Mouse (Mus musculus) hindbrain, embryonic 15.5 days (tissue): Measurements from ENCODE around the gene Lyl1. TPM values are rescaled to one million over a fixed set of nuclear protein-coding genes. Genes with fewer than 3 reads are reported as not detected.

Source experiments
- ATAC-seq: fragments of 200-750 bp; cut with Nextera tagmentation; 2 replicates; pipeline ENCODE4 v1.8.0; 2017; ENCODE audit warnings: low read depth, moderate number of reproducible peaks, moderate TSS enrichment; ENCODE audit not compliant: low FRiP score
- H3K27ac ChIP-seq: fragments of 300-500 bp; sonication (generic); replicated peaks from 2 replicates; pipeline ENCODE4 v1.5.1; 2015; ENCODE audit warnings: mild to moderate bottlenecking, inconsistent platforms
- H3K27me3 ChIP-seq: fragments of 300-500 bp; sonication (generic); 2 replicates; pipeline ENCODE4 v1.6.1; 2015; ENCODE audit warnings: control low read depth, inconsistent platforms
- H3K36me3 ChIP-seq: fragments of 300-500 bp; sonication (generic); 2 replicates; pipeline ENCODE4 v1.6.1; 2015; ENCODE audit warnings: control low read depth, inconsistent platforms
- H3K4me1 ChIP-seq: fragments of 300-500 bp; sonication (generic); replicated peaks from 2 replicates; pipeline ENCODE4 v1.6.1; 2015; ENCODE audit warnings: control low read depth, inconsistent platforms
- H3K4me2 ChIP-seq: fragments of 300-500 bp; sonication (generic); 2 replicates; pipeline ENCODE4 v1.6.1; 2015; ENCODE audit warnings: moderate library complexity, mild to moderate bottlenecking, inconsistent platforms
- H3K4me3 ChIP-seq: fragments of 300-500 bp; sonication (generic); 2 replicates; pipeline ENCODE4 v1.5.1; 2015; ENCODE audit warnings: mild to moderate bottlenecking, inconsistent platforms
- H3K9ac ChIP-seq: fragments of 300-500 bp; sonication (generic); 2 replicates; pipeline ENCODE4 v1.6.1; 2015; ENCODE audit warnings: inconsistent platforms
- H3K9me3 ChIP-seq: fragments of 300-500 bp; sonication (generic); 2 replicates; pipeline ENCODE4 v1.6.1; 2016; ENCODE audit warnings: control low read depth, inconsistent platforms
- WGBS: fragments of 180-500 bp; shearing (Covaris S2); methylation state at CpG from one replicate; pipeline ENCODE4 v1.1.7; 2015; 5-methylcytosine and 5-hydroxymethylcytosine counted together
- polyA plus RNA-seq: library from polyadenylated mRNA; unstranded; fragments of >200 nt; fragmentation: Nextera tagmentation; extraction: Ambion mirVana; gene quantifications from 2 replicates; pipeline ENCODE4 v1.2.1, GENCODE M21; 2015

Gene Lyl1
- polyA plus RNA-seq, 1 experiment from 2014 or later: 3.1 TPM

- H3K9ac ChIP-seq: no peak overlapping the region
- no peaks in the 10 kb centered on the region for H3K36me3 ChIP-seq
- H3K4me3 ChIP-seq: no peak overlapping the region
- peak overlapping the region; percentile 71 for H3K27ac ChIP-seq
- H3K27me3 ChIP-seq: peaks cover 66% of the 10 kb centered on the region
- peaks cover 89% of the 10 kb centered on the region for H3K4me1 ChIP-seq
- 36% methylated on average over 13 of the region's 13 CpGs for WGBS
- ATAC-seq: no peak
- no peaks in the 10 kb centered on the region for H3K9me3 ChIP-seq
- no peak overlapping the region for H3K4me2 ChIP-seq
Observed at GRCm38 (mm10) chr8:84740895-84741843, 39.9 kb downstream of the Lyl1 start.

- H3K27ac ChIP-seq: peak overlapping the region; percentile 71
- no peaks in the 10 kb centered on the region for H3K9me3 ChIP-seq
- H3K4me3 ChIP-seq: no peak overlapping the region
- peaks cover 83% of the 10 kb centered on the region for H3K4me1 ChIP-seq
- 7% methylated on average over 32 of the region's 32 CpGs for WGBS
- no peak overlapping the region for H3K9ac ChIP-seq
- peaks cover 64% of the 10 kb centered on the region for H3K27me3 ChIP-seq
- ATAC-seq: peak; percentile 27; the same call in 1 of the 2 replicates
- peak overlapping the region; percentile 20 for H3K4me2 ChIP-seq
- no peaks in the 10 kb centered on the region for H3K36me3 ChIP-seq
Observed at GRCm38 (mm10) chr8:84742171-84743053, 41.2 kb downstream of the Lyl1 start.

- no peak for ATAC-seq
Observed at GRCm38 (mm10) chr8:84743054-84743415, 41.8 kb downstream of the Lyl1 start.

GRCm38 (mm10) chr8:84743517-84744420, 42.5 kb downstream of the Lyl1 start:
- no peak overlapping the region; the same call in none of the 2 replicates for H3K4me2 ChIP-seq
- no peak overlapping the region for H3K4me3 ChIP-seq
- no peak overlapping the region for H3K9ac ChIP-seq
- H3K36me3 ChIP-seq: no peaks in the 10 kb centered on the region
- WGBS: 10% methylated on average over 17 of the region's 17 CpGs
- peak overlapping the region; percentile 71 for H3K27ac ChIP-seq
- H3K9me3 ChIP-seq: no peaks in the 10 kb centered on the region
- peaks cover 62% of the 10 kb centered on the region for H3K27me3 ChIP-seq
- peak; percentile 71 for ATAC-seq
- H3K4me1 ChIP-seq: peaks cover 69% of the 10 kb centered on the region

More at GRCm38 (mm10) chr8:84743054-84743415, 41.8 kb downstream of the Lyl1 start:
- H3K27ac ChIP-seq: peak overlapping the region; percentile 71
- H3K4me2 ChIP-seq: peak overlapping the region; percentile 20
- WGBS: 11% methylated on average over 10 of the region's 10 CpGs
- H3K4me3 ChIP-seq: no peak overlapping the region
- H3K9ac ChIP-seq: no peak overlapping the region
- peaks cover 76% of the 10 kb centered on the region for H3K4me1 ChIP-seq
- H3K27me3 ChIP-seq: peaks cover 63% of the 10 kb centered on the region
- no peaks in the 10 kb centered on the region for H3K9me3 ChIP-seq
- H3K36me3 ChIP-seq: no peaks in the 10 kb centered on the region

- H3K9ac ChIP-seq: no peak overlapping the region
- peaks cover 67% of the 10 kb centered on the region for H3K4me1 ChIP-seq
Observed at GRCm38 (mm10) chr8:84745032-84745925, 44.0 kb downstream of the Lyl1 start.

GRCm38 (mm10) chr8:84749519-84749918, 48.3 kb downstream of the Lyl1 start:
- Histone ChIP-seq H3K9ac (no peak overlapping the region), H3K4me1 (peaks cover 45% of the 10 kb centered on the region), H3K4me2 (0 out of 2 replicates have a peak overlapping the region, but pooled peaks have one; percentile 1), H3K27me3 (peaks cover 59% of the 10 kb centered on the region), H3K36me3 (no peaks in the 10 kb centered on the region), H3K27ac (peak overlapping the region; percentile 50), H3K9me3 (no peaks in the 10 kb centered on the region), H3K4me3 (no peak overlapping the region)
- WGBS: 66% methylated on average over 16 of the region's 16 CpGs
- ATAC-seq: no peak

More at GRCm38 (mm10) chr8:84745032-84745925, 44.0 kb downstream of the Lyl1 start:
- Histone ChIP-seq H3K4me2 (no peak overlapping the region), H3K36me3 (no peaks in the 10 kb centered on the region), H3K27ac (peak overlapping the region; percentile 71; the same call in 1 of the 2 replicates), H3K4me3 (no peak overlapping the region), H3K9me3 (no peaks in the 10 kb centered on the region), H3K27me3 (peaks cover 60% of the 10 kb centered on the region)
- 6% methylated on average over 16 of the region's 17 CpGs for WGBS
- ATAC-seq: no peak

- Histone ChIP-seq H3K27ac (no peak overlapping the region), H3K4me1 (peaks cover 40% of the 10 kb centered on the region), H3K4me3 (no peak overlapping the region), H3K36me3 (no peaks in the 10 kb centered on the region), H3K9ac (no peak overlapping the region), H3K9me3 (no peaks in the 10 kb centered on the region), H3K27me3 (peaks cover 39% of the 10 kb centered on the region), H3K4me2 (no peak overlapping the region)
- no peak for ATAC-seq
- 81% methylated on average over 6 of the region's 6 CpGs for WGBS
Observed at GRCm38 (mm10) chr8:84752734-84753582, 51.7 kb downstream of the Lyl1 start.

Other genes with a start within 250 kb of the Lyl1 start
- 18.8 and 24.5 TPM in 2 replicates for gene Ier2, start 38.6 kb upstream of the Lyl1 start, polyA plus RNA-seq
- 62.5 and 65.9 TPM in 2 replicates for gene Trmt1, start 15.2 kb upstream of the Lyl1 start, polyA plus RNA-seq
- 13.6 and 16.1 TPM in 2 replicates for gene Nacc1, start 13.6 kb upstream of the Lyl1 start, polyA plus RNA-seq
- gene G430095P16Rik, start 21.6 kb downstream of the Lyl1 start, polyA plus RNA-seq: 1.2 and 1.7 TPM in 2 replicates
- gene Nfix, start 98.9 kb downstream of the Lyl1 start, polyA plus RNA-seq: 71.2 and 87.6 TPM in 2 replicates
- 14.0 and 15.1 TPM in 2 replicates for gene Dand5, start 121.4 kb downstream of the Lyl1 start, polyA plus RNA-seq
- gene Gadd45gip1, start 130.1 kb downstream of the Lyl1 start, polyA plus RNA-seq: 39.7 and 40.6 TPM in 2 replicates
- gene Rad23a, start 139.2 kb downstream of the Lyl1 start, polyA plus RNA-seq: 79.1 and 85.9 TPM in 2 replicates
- 700 and 710 TPM in 2 replicates for gene Calr, start 145.5 kb downstream of the Lyl1 start, polyA plus RNA-seq
- gene Farsa, start 155.5 kb downstream of the Lyl1 start, polyA plus RNA-seq: 108 and 112 TPM in 2 replicates
- gene Syce2, start 170.7 kb downstream of the Lyl1 start, polyA plus RNA-seq: 33.7 and 37.3 TPM in 2 replicates
- gene Gcdh, start 192.5 kb downstream of the Lyl1 start, polyA plus RNA-seq: 36.4 and 40.3 TPM in 2 replicates
- 0.64 TPM in 2 replicates for gene Klf1, start 200.5 kb downstream of the Lyl1 start, polyA plus RNA-seq
- gene Dnase2a, start 207.1 kb downstream of the Lyl1 start, polyA plus RNA-seq: 5.7 and 7.3 TPM in 2 replicates
- 72.4 and 81.1 TPM in 2 replicates for gene Mast1, start 235.9 kb downstream of the Lyl1 start, polyA plus RNA-seq
- 2.8 and 3.5 TPM in 2 replicates for gene Rtbdn, start 245.5 kb downstream of the Lyl1 start, polyA plus RNA-seq